Mouse (Mus musculus) lung, postnatal 0 days (tissue): ENCODE measurements at regions not wholly inside any gene's neighbourhood (a gene's known extent, or its start where the extent isn't known, plus 50 kb on each side); places are given as distances from the start of the nearest gene placed in this dataset.

Experiments used
- ATAC-seq: fragments of 200-750 bp; cut with Nextera tagmentation; 2 replicates; pipeline ENCODE4 v1.8.0; 2017; ENCODE audit warnings: moderate library complexity
- DNase-seq: peaks from one replicate; pipeline ENCODE4 v3.0.0-alpha.2; 2016; ENCODE audit warnings: low spot score
- H3K27ac ChIP-seq: fragments of 300-500 bp; sonication (generic); 2 replicates; pipeline ENCODE4 v1.5.1; 2014; ENCODE audit warnings: antibody characterized with exemption, mild to moderate bottlenecking, low read length, mixed read lengths
- H3K27me3 ChIP-seq: fragments of 300-500 bp; sonication (generic); replicated peaks from 2 replicates; pipeline ENCODE4 v1.6.1; 2014; ENCODE audit warnings: low read length, mixed read lengths; ENCODE audit not compliant: insufficient read depth
- H3K36me3 ChIP-seq: fragments of 300-500 bp; sonication (generic); 2 replicates; pipeline ENCODE4 v1.6.1; 2014; ENCODE audit warnings: low read length, mixed read lengths; ENCODE audit not compliant: insufficient read depth
- H3K4me1 ChIP-seq: fragments of 300-500 bp; sonication (generic); 2 replicates; pipeline ENCODE4 v1.6.1; 2014; ENCODE audit warnings: antibody characterized with exemption, low read depth, low read length, mixed read lengths; ENCODE audit not compliant: insufficient read depth
- H3K4me2 ChIP-seq: fragments of 300-500 bp; sonication (generic); replicated peaks from 2 replicates; pipeline ENCODE4 v1.6.1; 2014; ENCODE audit warnings: low read depth, mild to moderate bottlenecking, low read length, moderate library complexity, mixed read lengths
- H3K4me3 ChIP-seq: fragments of 300-500 bp; sonication (generic); 2 replicates; pipeline ENCODE4 v1.5.1; 2014; ENCODE audit warnings: low read depth, low read length
- H3K9ac ChIP-seq: fragments of 300-500 bp; sonication (generic); replicated peaks from 2 replicates; pipeline ENCODE4 v1.6.1; 2014; ENCODE audit warnings: low read depth, mild to moderate bottlenecking
- H3K9me3 ChIP-seq: fragments of 300-500 bp; sonication (generic); 2 replicates; pipeline ENCODE4 v1.6.1; 2016; ENCODE audit warnings: low read length, mixed read lengths
- CTCF ChIP-seq: IDR thresholded peaks from 2 replicates; pipeline ENCODE4 v1.5.1; 2016; ENCODE audit warnings: antibody characterized with exemption, mild to moderate bottlenecking
- EP300 ChIP-seq: IDR thresholded peaks from 2 replicates; pipeline ENCODE4 v1.6.1; 2016; ENCODE audit warnings: antibody characterized with exemption, mild to moderate bottlenecking, control low read depth
- WGBS: fragments of 180-500 bp; shearing (Covaris S2); extraction: QIAGEN DNeasy Blood & Tissue Kit; methylation state at CpG from one replicate; pipeline ENCODE4 v1.1.7; 2014; 5-methylcytosine and 5-hydroxymethylcytosine counted together

- no peak overlapping the region for H3K9ac ChIP-seq
- H3K4me1 ChIP-seq = no peaks in the 10 kb centered on the region
- no peaks in the 10 kb centered on the region for H3K36me3 ChIP-seq
- no peak overlapping the region for H3K4me3 ChIP-seq
- 55% methylated on average over 4 of the region's 4 CpGs for WGBS
- H3K4me2 ChIP-seq = no peak overlapping the region
- no peak overlapping the region for H3K27ac ChIP-seq
- no peaks in the 10 kb centered on the region for H3K27me3 ChIP-seq
- TF ChIP-seq CTCF (no peak), EP300 (no peak)
- DNase-seq (no peak), ATAC-seq (no peak)
- no peaks in the 10 kb centered on the region for H3K9me3 ChIP-seq
Observed at GRCm38 (mm10) chr11:112068821-112069220, 713.2 kb upstream of the Sox9 start.

DNA sequence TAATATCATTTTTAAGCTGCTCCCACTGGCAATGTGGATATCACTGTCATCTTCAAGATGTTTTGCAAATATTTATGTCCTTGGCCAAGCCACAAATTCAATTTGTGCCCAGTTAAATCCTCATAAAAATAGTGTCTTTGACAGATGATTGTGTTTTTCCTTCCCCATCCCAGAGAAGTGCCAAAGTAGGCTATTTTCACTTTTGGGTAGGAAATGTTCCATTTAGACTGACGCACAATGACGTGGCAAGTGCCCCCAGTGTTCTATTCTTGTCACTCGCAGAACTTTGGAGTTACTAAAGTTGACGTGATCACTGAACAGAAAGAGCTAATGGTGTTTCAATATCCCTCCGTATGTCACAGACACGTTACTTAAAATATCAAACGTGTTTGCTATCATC is 710.5 kb upstream of the Sox9 start:
- H3K27ac ChIP-seq = no peak overlapping the region
- DNase-seq (peak; percentile 15), ATAC-seq (no peak)
- H3K9me3 ChIP-seq = no peaks in the 10 kb centered on the region
- H3K9ac ChIP-seq = no peak overlapping the region
- H3K4me1 ChIP-seq = no peaks in the 10 kb centered on the region
- no peaks in the 10 kb centered on the region for H3K36me3 ChIP-seq
- 69% methylated on average over 7 of the region's 7 CpGs for WGBS
- no peaks in the 10 kb centered on the region for H3K27me3 ChIP-seq
- TF ChIP-seq CTCF (no peak), EP300 (no peak)
- no peak overlapping the region for H3K4me2 ChIP-seq
- no peak overlapping the region for H3K4me3 ChIP-seq

DNA sequence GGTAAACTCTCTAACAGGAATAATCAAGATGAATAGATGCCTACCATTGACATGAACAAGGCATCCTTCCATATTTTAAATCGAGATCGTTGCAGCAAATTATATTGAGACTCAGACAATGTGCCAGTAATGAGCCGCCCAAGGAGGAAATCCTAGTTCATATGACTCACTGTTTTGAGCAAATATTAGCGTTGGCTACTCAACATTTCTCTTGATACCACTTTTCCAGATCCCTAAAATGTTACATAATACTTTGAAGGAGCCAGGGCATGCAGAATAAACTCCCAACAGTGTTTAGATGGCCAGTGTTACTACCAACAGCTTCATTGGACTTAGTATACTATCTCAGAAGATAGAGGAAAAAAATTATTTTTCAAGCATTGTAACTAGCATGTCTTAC is 700.6 kb upstream of the Sox9 start:
- Histone ChIP-seq H3K9me3 (no peaks in the 10 kb centered on the region), H3K4me1 (no peaks in the 10 kb centered on the region), H3K27me3 (no peaks in the 10 kb centered on the region), H3K4me2 (no peak overlapping the region), H3K27ac (no peak overlapping the region), H3K4me3 (no peak overlapping the region), H3K9ac (no peak overlapping the region), H3K36me3 (no peaks in the 10 kb centered on the region)
- TF ChIP-seq CTCF = no peak
- peak; percentile 60 for TF ChIP-seq EP300
- ATAC-seq (peak; percentile 44; the same call in 1 of the 2 replicates), DNase-seq (peak; percentile 77)
- WGBS = 50% methylated on average over 4 of the region's 4 CpGs

DNA sequence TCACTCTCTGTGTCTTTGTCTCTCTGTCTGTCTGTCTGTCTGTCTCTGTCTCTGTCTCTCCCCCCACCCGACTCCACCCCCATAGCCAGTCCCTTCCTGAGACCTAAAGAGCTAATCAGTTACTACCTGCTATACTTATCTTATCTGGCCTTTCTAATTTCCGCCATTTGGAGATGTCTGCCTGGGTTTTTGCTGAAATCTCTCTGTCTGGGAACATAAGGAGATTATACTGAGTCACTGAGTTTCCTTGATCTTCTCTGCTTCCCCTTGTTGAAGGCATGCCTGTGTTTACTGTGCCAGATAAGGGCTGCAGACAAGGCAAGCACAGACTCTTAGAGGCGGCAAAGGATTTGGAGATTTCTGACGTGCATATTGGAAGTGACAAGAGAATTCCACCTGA is 699.0 kb upstream of the Sox9 start:
- TF ChIP-seq CTCF (no peak), EP300 (no peak)
- no peak overlapping the region for H3K9ac ChIP-seq
- no peak overlapping the region for H3K4me3 ChIP-seq
- no peaks in the 10 kb centered on the region for H3K9me3 ChIP-seq
- no peaks in the 10 kb centered on the region for H3K36me3 ChIP-seq
- H3K4me2 ChIP-seq = no peak overlapping the region
- ATAC-seq = no peak
- no peaks in the 10 kb centered on the region for H3K4me1 ChIP-seq
- DNase-seq = no peak
- no peak overlapping the region for H3K27ac ChIP-seq
- H3K27me3 ChIP-seq = no peaks in the 10 kb centered on the region
- WGBS = 8% methylated on average over 4 of the region's 4 CpGs

DNA sequence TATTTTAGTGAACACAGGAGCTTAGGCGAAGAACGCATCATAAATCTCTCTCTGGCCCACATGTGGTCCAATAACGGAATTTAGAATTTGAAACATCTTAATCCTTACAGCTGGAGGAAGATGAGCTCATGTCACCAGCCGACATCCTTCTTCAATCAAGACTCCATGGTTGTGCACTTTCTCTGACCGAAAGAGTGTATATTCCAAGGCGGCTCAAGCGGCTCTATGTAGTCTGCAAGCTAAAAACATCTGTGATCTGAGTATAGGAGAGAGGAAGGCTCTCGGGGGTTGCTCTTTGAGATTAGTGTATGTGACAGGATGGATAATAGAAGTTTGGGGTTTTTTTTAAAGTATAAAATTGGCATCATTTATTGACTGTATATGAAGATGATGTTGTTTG is 689.9 kb upstream of the Sox9 start:
- Histone ChIP-seq H3K9ac (no peak overlapping the region), H3K9me3 (no peaks in the 10 kb centered on the region), H3K4me3 (no peak overlapping the region), H3K27me3 (no peaks in the 10 kb centered on the region), H3K27ac (no peak overlapping the region), H3K4me1 (no peaks in the 10 kb centered on the region), H3K4me2 (no peak overlapping the region), H3K36me3 (no peaks in the 10 kb centered on the region)
- ATAC-seq (no peak), DNase-seq (no peak)
- TF ChIP-seq EP300 (no peak), CTCF (no peak)
- WGBS = 77% methylated on average over 8 of the region's 8 CpGs

DNA sequence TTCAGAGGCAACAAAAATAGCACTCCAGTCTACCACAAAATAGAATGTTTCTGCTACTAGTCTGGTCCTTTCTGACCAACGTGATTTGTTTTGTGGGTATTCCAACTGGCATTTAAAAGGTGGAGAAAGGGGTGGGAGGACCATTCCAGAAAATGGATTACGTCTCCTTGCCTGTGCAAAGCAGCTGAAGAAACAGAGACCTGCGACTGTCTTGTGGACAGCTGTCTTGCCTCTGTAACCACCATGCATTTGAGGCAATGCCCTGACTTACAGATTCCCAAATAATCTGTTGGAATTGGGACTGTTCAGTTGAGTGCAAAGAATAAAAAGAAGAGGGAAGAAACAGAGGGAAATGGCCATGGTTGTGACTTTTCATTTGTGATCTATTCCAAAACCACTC is 687.0 kb upstream of the Sox9 start:
- H3K27me3 ChIP-seq = no peaks in the 10 kb centered on the region
- H3K4me2 ChIP-seq = no peak overlapping the region
- no peak overlapping the region for H3K9ac ChIP-seq
- H3K9me3 ChIP-seq = no peaks in the 10 kb centered on the region
- DNase-seq = no peak
- no peak for ATAC-seq
- no peak overlapping the region for H3K4me3 ChIP-seq
- no peaks in the 10 kb centered on the region for H3K36me3 ChIP-seq
- 60% methylated on average over 3 of the region's 3 CpGs for WGBS
- no peaks in the 10 kb centered on the region for H3K4me1 ChIP-seq
- H3K27ac ChIP-seq = no peak overlapping the region
- no peak for TF ChIP-seq CTCF
- no peak for TF ChIP-seq EP300

- DNase-seq = no peak
- Histone ChIP-seq H3K27me3 (no peaks in the 10 kb centered on the region), H3K4me1 (no peaks in the 10 kb centered on the region), H3K27ac (no peak overlapping the region), H3K36me3 (no peaks in the 10 kb centered on the region), H3K9me3 (no peaks in the 10 kb centered on the region), H3K4me2 (no peak overlapping the region), H3K9ac (no peak overlapping the region), H3K4me3 (no peak overlapping the region)
- TF ChIP-seq CTCF (no peak), EP300 (no peak)
- no peak for ATAC-seq
- WGBS = 82% methylated on average over 1 of the region's 1 CpGs
Observed at GRCm38 (mm10) chr11:112098161-112098560, 683.9 kb upstream of the Sox9 start.
